Mouse (Mus musculus): ENCODE data around the gene Naxd.

- TF ChIP-seq TBP (conservative IDR thresholded peaks at IDR 0.05; ENCODE audit: low read depth, low read length) (no peak), CTCF (conservative IDR thresholded peaks at IDR 0.05 in 1 of 2, IDR thresholded peaks at IDR 0.05 in 1 of 2; ENCODE audit: low read depth in 2 of 2, low read length in 2 of 2) (no peak), POLR2A (IDR thresholded peaks at IDR 0.05; ENCODE audit: low read depth, low read length) (no peak), EP300 (IDR thresholded peaks at IDR 0.05; ENCODE audit: low read length) (no peak), POLR2AphosphoS2 (IDR thresholded peaks at IDR 0.05; ENCODE audit: low read depth, low read length) (no peak)
Measured at GRCm38 (mm10) chr8:11470694-11471093, 26.6 kb upstream of the Naxd start.
